Mouse (Mus musculus) ES-Bruce4 (cell line): ENCODE measurements at regions not wholly inside any gene's neighbourhood (a gene's known extent, or its start where the extent isn't known, plus 50 kb on each side); places are given as distances from the start of the nearest gene placed in this dataset.

Experiments used
- CTCF ChIP-seq: IDR thresholded peaks from one replicate; pipeline ENCODE4 v1.8.1; 2011; ENCODE audit warnings: low read depth, low read length
- EP300 ChIP-seq: IDR thresholded peaks from 2 replicates; pipeline ENCODE4 v1.6.1; 2011; ENCODE audit warnings: low read depth, low read length; ENCODE audit not compliant: insufficient read depth
- POLR2A ChIP-seq: IDR thresholded peaks from one replicate; pipeline ENCODE4 v1.8.1; 2011; ENCODE audit warnings: low read length; ENCODE audit not compliant: insufficient read depth

DNA sequence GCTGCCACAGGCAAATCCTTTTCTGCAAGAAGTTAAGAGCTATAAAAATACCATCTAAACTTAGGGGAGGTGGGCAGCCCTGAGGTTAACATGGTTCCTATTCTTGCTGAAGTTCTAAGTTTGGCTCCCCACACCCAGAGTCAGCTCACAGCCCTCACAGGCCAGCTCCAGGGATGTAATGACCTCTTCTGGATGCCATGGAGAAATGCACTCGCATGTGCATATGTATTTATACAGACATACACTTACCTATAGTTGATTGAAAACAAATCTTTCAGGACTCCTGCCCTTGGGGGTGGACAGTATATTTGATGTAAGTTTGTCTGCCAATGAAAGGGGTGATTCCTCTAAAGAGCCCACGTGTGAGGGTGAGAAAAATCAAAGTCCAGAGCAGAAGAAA, 95.5 kb upstream of the Prkg2 start:
- no peak for TF ChIP-seq CTCF
- no peak for TF ChIP-seq POLR2A
- TF ChIP-seq EP300 = no peak
